Mouse (Mus musculus) liver, embryonic 16.5 days (tissue): Measurements from ENCODE around the gene Pnpla2. TPM values are rescaled to one million over a fixed set of nuclear protein-coding genes. Genes with fewer than 3 reads are reported as not detected.
"Not testable (repeated sequence)": the region's sequence is repeated elsewhere in the genome, so short reads cannot be mapped to it uniquely, and the experiment has no call there.

Experiments used
- ATAC-seq: fragments of 200-750 bp; cut with Nextera tagmentation; 2 replicates; pipeline ENCODE4 v1.8.0; 2017; ENCODE audit warnings: low read depth, mild to moderate bottlenecking, moderate number of reproducible peaks, moderate library complexity
- H3K27ac ChIP-seq: fragments of 300-500 bp; sonication (generic); 2 replicates; pipeline ENCODE4 v1.5.1; 2014; ENCODE audit warnings: mild to moderate bottlenecking, low read length
- H3K27me3 ChIP-seq: fragments of 300-500 bp; sonication (generic); 2 replicates; pipeline ENCODE4 v1.6.1; 2014; ENCODE audit warnings: low read depth, low read length, mixed read lengths; ENCODE audit not compliant: control insufficient read depth, insufficient read depth
- H3K36me3 ChIP-seq: fragments of 300-500 bp; sonication (generic); 2 replicates; pipeline ENCODE4 v1.6.1; 2014; ENCODE audit warnings: mild to moderate bottlenecking; ENCODE audit not compliant: control insufficient read depth, insufficient read depth
- H3K4me1 ChIP-seq: fragments of 300-500 bp; sonication (generic); 2 replicates; pipeline ENCODE4 v1.6.1; 2014; ENCODE audit warnings: low read depth, low read length, mixed read lengths; ENCODE audit not compliant: control insufficient read depth
- H3K4me2 ChIP-seq: fragments of 300-500 bp; sonication (generic); 2 replicates; pipeline ENCODE4 v1.6.1; 2014; ENCODE audit warnings: low read depth, low read length, mixed read lengths
- H3K4me3 ChIP-seq: fragments of 300-500 bp; sonication (generic); 2 replicates; pipeline ENCODE4 v1.5.1; 2014; ENCODE audit warnings: low read depth, mild to moderate bottlenecking, low read length
- H3K9ac ChIP-seq: fragments of 300-500 bp; sonication (generic); 2 replicates; pipeline ENCODE4 v1.6.1; 2014; ENCODE audit warnings: low read depth, low read length
- H3K9me3 ChIP-seq: fragments of 300-500 bp; sonication (generic); replicated peaks from 2 replicates; pipeline ENCODE4 v1.6.1; 2016; ENCODE audit warnings: low read length; ENCODE audit not compliant: control insufficient read depth
- WGBS: fragments of 180-500 bp; shearing (Covaris S2); extraction: QIAGEN DNeasy Blood & Tissue Kit; methylation state at CpG from one replicate; pipeline ENCODE4 v1.1.7; 2014; ENCODE audit not compliant: insufficient replicate concordance; 5-methylcytosine and 5-hydroxymethylcytosine counted together
- polyA plus RNA-seq: library from polyadenylated mRNA; unstranded; fragments of >200 nt; fragmentation: Nextera tagmentation; extraction: Ambion mirVana; gene quantifications from 2 replicates; pipeline ENCODE4 v1.2.1, GENCODE M21; 2015

Gene Pnpla2
- polyA plus RNA-seq, 1 experiment from 2014 or later, result 15.5 TPM

DNA sequence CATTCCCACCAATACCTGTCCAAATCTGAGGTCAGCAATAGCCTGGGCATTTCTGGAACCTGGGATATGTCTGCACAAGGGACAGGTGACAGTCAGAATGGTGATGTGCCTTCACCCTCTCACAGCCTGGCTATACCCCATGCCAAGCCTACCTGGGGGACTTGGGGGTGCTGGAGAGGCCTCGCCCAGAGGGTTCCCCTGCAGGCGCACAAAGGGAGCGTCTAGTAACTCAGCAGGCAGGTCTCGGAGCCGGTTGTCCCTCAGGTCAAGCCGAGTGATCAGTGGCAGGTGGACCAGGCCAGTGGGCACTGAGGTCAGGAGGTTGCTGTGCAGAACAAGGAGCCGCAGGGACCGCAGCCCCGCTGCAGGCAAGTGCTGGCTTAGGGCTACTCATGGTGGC is 13.5 kb upstream of the Pnpla2 start:
- no peak overlapping the region for H3K9ac ChIP-seq
- no peaks in the 10 kb centered on the region for H3K27me3 ChIP-seq
- H3K36me3 ChIP-seq, result peaks cover 30% of the 10 kb centered on the region
- WGBS, result 87% methylated on average over 9 of the region's 9 CpGs
- H3K27ac ChIP-seq, result no peak overlapping the region
- no peak for ATAC-seq
- H3K4me2 ChIP-seq, result 0 out of 2 replicates have a peak overlapping the region, but pooled peaks have one; percentile 95
- no peaks in the 10 kb centered on the region for H3K9me3 ChIP-seq
- no peak overlapping the region for H3K4me3 ChIP-seq
- H3K4me1 ChIP-seq, result peaks cover 52% of the 10 kb centered on the region

DNA sequence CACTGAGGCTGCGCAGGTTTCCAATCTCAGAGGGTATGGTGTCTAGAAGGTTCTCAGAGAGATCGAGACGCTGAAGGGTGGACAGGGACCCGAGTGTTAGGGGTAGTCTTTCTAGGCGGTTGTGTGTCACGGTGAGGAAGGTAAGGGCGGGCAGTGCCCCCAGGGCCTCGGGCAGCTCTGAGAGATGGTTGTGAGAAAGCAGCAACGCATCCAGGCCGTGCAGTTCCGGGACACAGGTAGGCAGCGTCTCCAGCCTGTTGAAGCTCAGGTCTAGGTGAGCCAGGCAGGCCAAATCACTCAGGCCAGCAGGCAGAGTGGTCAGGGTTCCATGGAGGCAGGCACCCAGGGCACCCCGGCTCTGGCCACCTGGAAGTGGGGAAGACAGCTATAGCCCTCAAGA is 12.8 kb upstream of the Pnpla2 start:
- ATAC-seq, result no peak
- peak overlapping the region; percentile 63 for H3K4me3 ChIP-seq
- no peaks in the 10 kb centered on the region for H3K27me3 ChIP-seq
- WGBS, result 83% methylated on average over 13 of the region's 13 CpGs
- peaks cover 48% of the 10 kb centered on the region for H3K4me1 ChIP-seq
- H3K4me2 ChIP-seq, result peak overlapping the region; percentile 95
- H3K36me3 ChIP-seq, result peaks cover 30% of the 10 kb centered on the region
- no peaks in the 10 kb centered on the region for H3K9me3 ChIP-seq
- H3K9ac ChIP-seq, result peak overlapping the region; percentile 78
- no peak overlapping the region for H3K27ac ChIP-seq

DNA sequence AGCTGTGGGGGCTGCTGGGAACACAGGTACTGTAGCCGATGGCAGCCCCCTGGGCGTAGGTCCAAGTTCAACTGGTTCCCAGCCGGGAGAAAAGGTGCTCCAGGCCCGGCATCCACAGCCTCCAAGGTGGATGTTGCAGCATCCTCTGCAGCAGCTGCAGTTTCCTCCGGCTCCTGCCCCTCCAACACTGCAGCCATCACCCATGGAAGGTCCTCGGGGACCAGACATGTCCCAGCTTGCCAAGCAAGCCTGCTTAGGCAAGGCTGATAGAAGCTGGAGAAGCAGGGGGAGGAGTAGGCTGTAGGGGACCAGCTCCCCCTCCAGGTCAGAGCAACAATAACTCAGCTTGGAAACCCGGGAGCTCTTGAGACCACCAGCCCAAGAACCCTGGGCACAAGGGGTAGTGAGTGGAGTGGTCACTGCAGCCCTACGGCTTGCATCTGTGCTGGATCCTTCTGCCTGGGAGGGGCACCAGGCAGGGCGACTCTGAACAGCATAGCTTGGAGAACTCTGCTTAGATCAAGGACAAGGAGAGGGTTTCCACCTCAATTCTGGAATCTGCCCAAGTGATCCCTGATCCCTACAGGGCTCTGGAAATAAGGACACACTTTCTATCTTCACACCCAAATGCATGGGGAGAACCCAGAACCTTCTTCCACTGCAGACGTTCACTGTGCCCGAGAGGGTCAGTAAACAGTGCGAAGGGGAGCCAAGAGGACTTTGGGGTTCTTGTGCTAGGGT is 11.7 kb upstream of the Pnpla2 start:
- peaks cover 46% of the 10 kb centered on the region for H3K4me1 ChIP-seq
- no peak for ATAC-seq

GRCm38 (mm10) chr7:141443828-141444237 is 11.2 kb upstream of the Pnpla2 start, which contains the start of gene Pidd1:
Pidd1 (minus strand) TSS chr7:141444025.
- peak; percentile 64 for ATAC-seq
- peaks cover 52% of the 10 kb centered on the region for H3K4me1 ChIP-seq
- peak within 1 kb of the TSS; percentile 78 for H3K9ac ChIP-seq
- peaks cover 27% of the 10 kb centered on the region for H3K36me3 ChIP-seq
- H3K27me3 ChIP-seq, result no peaks in the 10 kb centered on the region
- peak within 1 kb of the TSS; percentile 84 for H3K27ac ChIP-seq
- H3K4me2 ChIP-seq, result peak within 1 kb of the TSS; percentile 95
- under 1% methylated on average over 25 of the region's 25 CpGs for WGBS
- H3K4me3 ChIP-seq, result peak within 1 kb of the TSS; percentile 63
- H3K9me3 ChIP-seq, result no peaks in the 10 kb centered on the region

More for the DNA sequence above, 11.7 kb upstream of the Pnpla2 start:
- H3K27ac ChIP-seq, result peak overlapping the region; percentile 68
- peaks cover 30% of the 10 kb centered on the region for H3K36me3 ChIP-seq
- peak overlapping the region; percentile 63 for H3K4me3 ChIP-seq
- no peaks in the 10 kb centered on the region for H3K9me3 ChIP-seq
- peak overlapping the region; percentile 95 for H3K4me2 ChIP-seq
- no peaks in the 10 kb centered on the region for H3K27me3 ChIP-seq
- 19% methylated on average over 12 of the region's 12 CpGs for WGBS
- H3K9ac ChIP-seq, result peak overlapping the region; percentile 78

DNA sequence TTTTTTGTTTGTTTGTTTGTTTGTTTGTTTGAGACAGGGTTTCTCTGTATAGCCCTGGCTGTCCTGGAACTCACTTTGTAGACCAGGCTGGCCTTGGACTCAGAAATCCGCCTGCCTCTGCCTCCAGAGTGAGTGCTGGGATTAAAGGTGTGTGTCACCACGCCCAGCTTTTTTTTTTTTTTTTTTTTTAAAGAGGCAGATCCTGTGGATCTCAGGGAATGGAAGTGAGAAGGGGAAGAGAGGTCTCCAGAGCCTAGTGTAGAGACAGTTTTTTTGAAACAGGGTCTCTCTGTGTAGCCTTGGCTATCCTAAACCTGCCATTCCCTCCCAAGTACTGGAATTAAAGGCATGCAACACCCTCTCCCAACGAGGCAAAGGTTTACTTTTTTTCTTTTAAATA is 8.6 kb upstream of the Pnpla2 start:
- WGBS, result 52% methylated on average over 3 of the region's 3 CpGs
- H3K27ac ChIP-seq, H3K9me3 ChIP-seq, ATAC-seq, H3K4me3 ChIP-seq, H3K27me3 ChIP-seq, H3K9ac ChIP-seq: not testable (repeated sequence)
- Histone ChIP-seq H3K36me3 (peaks cover 17% of the 10 kb centered on the region), H3K4me1 (peaks cover 54% of the 10 kb centered on the region), H3K4me2 (peak overlapping the region; percentile 81)

GRCm38 (mm10) chr7:141447110-141447991 is 7.6 kb upstream of the Pnpla2 start, which contains the start of gene Rplp2:
Rplp2 (plus strand) TSS chr7:141447370.
- peak; percentile 88 for ATAC-seq
- under 1% methylated on average over 63 of the region's 63 CpGs for WGBS

DNA sequence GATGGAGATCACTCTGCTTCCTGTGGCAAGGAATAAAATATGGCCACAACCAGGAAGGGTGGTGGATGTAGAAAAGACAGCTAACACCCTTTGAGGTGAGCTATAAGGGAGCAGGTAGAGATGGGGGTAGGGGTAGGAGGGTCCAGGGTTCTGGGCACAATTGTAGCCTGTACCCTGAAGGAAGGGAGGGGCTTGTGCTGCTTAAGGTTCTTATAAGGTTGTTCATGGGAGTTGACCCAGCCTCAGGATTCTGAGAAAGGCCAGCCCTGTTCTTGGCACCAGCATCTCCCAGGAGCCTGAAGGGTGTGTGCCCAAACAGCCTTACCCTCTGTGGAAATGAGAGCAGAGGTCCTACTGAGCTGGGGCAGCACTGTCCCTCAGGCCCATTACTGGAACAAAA is 3.1 kb upstream of the Pnpla2 start:
- Histone ChIP-seq H3K9me3 (no peaks in the 10 kb centered on the region), H3K4me2 (no peak overlapping the region), H3K27ac (no peak overlapping the region), H3K36me3 (peaks cover 19% of the 10 kb centered on the region), H3K27me3 (no peaks in the 10 kb centered on the region), H3K4me3 (no peak overlapping the region), H3K4me1 (peaks cover 42% of the 10 kb centered on the region), H3K9ac (no peak overlapping the region; the same call in 1 of the 2 replicates)
- ATAC-seq, result no peak

More at GRCm38 (mm10) chr7:141447110-141447991, 7.6 kb upstream of the Pnpla2 start, which contains the start of gene Rplp2:
- H3K27ac ChIP-seq, result peak within 1 kb of the TSS; percentile 89
- H3K4me2 ChIP-seq, result peak within 1 kb of the TSS; percentile 86
- H3K27me3 ChIP-seq, result no peaks in the 10 kb centered on the region
- H3K9me3 ChIP-seq, result no peaks in the 10 kb centered on the region
- peaks cover 19% of the 10 kb centered on the region for H3K36me3 ChIP-seq
- peak within 1 kb of the TSS; percentile 90 for H3K4me3 ChIP-seq
- H3K9ac ChIP-seq, result peak within 1 kb of the TSS; percentile 89
- H3K4me1 ChIP-seq, result peaks cover 47% of the 10 kb centered on the region

GRCm38 (mm10) chr7:141453636-141454035 is 1.4 kb upstream of the Pnpla2 start:
- no peaks in the 10 kb centered on the region for H3K27me3 ChIP-seq
- H3K9me3 ChIP-seq, result no peaks in the 10 kb centered on the region
- no peak overlapping the region for H3K27ac ChIP-seq
- H3K4me1 ChIP-seq, result peaks cover 39% of the 10 kb centered on the region
- WGBS, result 70% methylated on average over 2 of the region's 2 CpGs
- no peak overlapping the region for H3K9ac ChIP-seq
- H3K4me2 ChIP-seq, result no peak overlapping the region
- H3K4me3 ChIP-seq, result no peak overlapping the region
- H3K36me3 ChIP-seq, result peaks cover 19% of the 10 kb centered on the region
- ATAC-seq, result no peak
